Mouse (Mus musculus): Measurements from ENCODE around the gene Thsd7b. TPM values are rescaled to one million over a fixed set of nuclear protein-coding genes. Genes with fewer than 3 reads are reported as not detected.
"Not testable (repeated sequence)": the region's sequence is repeated elsewhere in the genome, so short reads cannot be mapped to it uniquely, and the experiment has no call there.

Thsd7b gene
- polyA plus RNA-seq, 1 experiment, result not detected

DNA sequence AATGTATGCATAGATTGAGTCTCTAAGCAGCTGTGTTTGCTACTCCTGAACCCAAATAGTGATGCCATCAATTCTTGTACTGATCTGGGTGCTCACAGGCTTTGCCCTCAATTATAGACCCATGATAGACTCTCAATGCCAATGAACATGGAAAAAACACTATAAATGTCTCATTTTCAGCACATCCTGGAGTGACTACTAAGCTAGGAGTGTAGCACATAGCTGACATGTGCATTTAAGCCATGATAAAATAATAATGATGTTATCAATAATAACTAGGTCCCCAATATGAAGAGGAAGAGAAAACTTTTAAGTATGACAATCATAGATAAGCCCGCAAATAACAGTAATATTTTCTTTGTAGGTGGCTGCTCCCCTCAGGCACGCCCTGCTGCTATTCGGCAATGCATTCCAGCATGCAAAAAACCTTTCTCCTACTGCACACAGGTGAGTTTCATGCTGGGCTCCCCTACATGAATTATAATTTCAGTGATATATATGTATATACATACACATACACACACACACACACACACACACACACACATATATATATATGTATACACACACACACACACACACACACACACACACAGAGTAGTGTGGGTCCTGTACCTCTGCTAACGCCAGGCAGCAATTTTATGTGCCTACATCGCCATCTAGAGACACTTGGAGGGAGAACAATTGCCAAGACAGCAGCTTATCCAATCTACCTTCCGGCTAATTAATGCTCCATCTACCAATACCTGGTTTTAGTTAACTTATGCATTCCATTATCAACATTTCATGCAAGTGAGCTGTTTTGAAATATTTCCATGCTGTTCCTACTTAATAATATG, 919.3 kb downstream of the Thsd7b start:
- TF ChIP-seq CTCF (IDR thresholded peaks at IDR 0.05; ENCODE audit: borderline replicate concordance, insufficient read depth, low read length) (no peak), POLR2A (IDR thresholded peaks at IDR 0.05; ENCODE audit: low read depth, low read length) (no peak)
- H3K4me1 ChIP-seq (ENCODE audit: control insufficient read depth, insufficient read depth, low read length), result no peaks in the 10 kb centered on the region
- H3K4me3 ChIP-seq (ENCODE audit: insufficient read depth, low read length), result no peak overlapping the region

GRCm38 (mm10) chr1:130217404-130217803, 944.3 kb downstream of the Thsd7b start:
- peaks cover 5% of the 10 kb centered on the region for H3K4me1 ChIP-seq (ENCODE audit: control insufficient read depth, insufficient read depth, low read length)
- H3K27ac ChIP-seq (ENCODE audit: insufficient read depth, low read length), result no peak overlapping the region
- TF ChIP-seq POLR2A (IDR thresholded peaks at IDR 0.05; ENCODE audit: low read depth, low read length), result no peak
- TF ChIP-seq CTCF (IDR thresholded peaks at IDR 0.05; ENCODE audit: borderline replicate concordance, insufficient read depth, low read length), result no peak
- H3K4me3 ChIP-seq (ENCODE audit: insufficient read depth, low read length), result no peak overlapping the region

More for the DNA sequence above, 919.3 kb downstream of the Thsd7b start:
- no peak overlapping the region for H3K27ac ChIP-seq (ENCODE audit: insufficient read depth, low read length)

GRCm38 (mm10) chr1:130222904-130223303, 949.8 kb downstream of the Thsd7b start:
- H3K4me3 ChIP-seq (ENCODE audit: insufficient read depth, low read length), result no peak overlapping the region
- TF ChIP-seq CTCF (IDR thresholded peaks at IDR 0.05; ENCODE audit: borderline replicate concordance, insufficient read depth, low read length) (no peak), POLR2A (IDR thresholded peaks at IDR 0.05; ENCODE audit: low read depth, low read length) (no peak)
- no peak overlapping the region for H3K27ac ChIP-seq (ENCODE audit: insufficient read depth, low read length)
- peaks cover 4% of the 10 kb centered on the region for H3K4me1 ChIP-seq (ENCODE audit: control insufficient read depth, insufficient read depth, low read length)

DNA sequence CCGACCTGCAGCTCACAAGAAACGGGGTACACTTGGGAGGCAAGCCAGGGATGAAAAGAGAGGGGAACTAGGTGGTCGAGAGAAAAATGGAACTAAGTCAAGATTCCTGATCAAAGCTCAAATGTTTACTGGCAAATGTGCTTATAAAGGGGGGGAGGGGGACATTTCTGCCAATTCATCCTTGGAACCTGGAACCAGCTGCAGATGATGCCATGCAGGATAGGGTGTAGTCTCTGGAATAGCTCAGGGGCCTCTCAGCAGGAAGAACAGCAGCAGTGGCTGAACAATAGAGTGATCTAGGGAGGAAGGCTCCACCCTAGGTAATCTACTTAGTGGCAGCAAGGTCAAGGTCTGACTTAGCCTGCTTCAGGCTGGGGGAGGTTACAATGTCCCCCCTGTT, 972.5 kb downstream of the Thsd7b start:
- Histone ChIP-seq H3K27ac (ENCODE audit: insufficient read depth, low read length) (no peak overlapping the region), H3K4me1 (ENCODE audit: control insufficient read depth, insufficient read depth, low read length) (no peaks in the 10 kb centered on the region), H3K4me3 (ENCODE audit: insufficient read depth, low read length) (no peak overlapping the region)
- TF ChIP-seq CTCF (IDR thresholded peaks at IDR 0.05; ENCODE audit: borderline replicate concordance, insufficient read depth, low read length) (no peak), POLR2A (IDR thresholded peaks at IDR 0.05; ENCODE audit: low read depth, low read length) (no peak)

- not testable (repeated sequence) for H3K4me3 ChIP-seq (ENCODE audit: insufficient read depth, low read length); H3K27ac ChIP-seq (ENCODE audit: insufficient read depth, low read length); H3K4me1 ChIP-seq (ENCODE audit: control insufficient read depth, insufficient read depth, low read length)
Measured at GRCm38 (mm10) chr1:130246264-130246663, 973.2 kb downstream of the Thsd7b start.

DNA sequence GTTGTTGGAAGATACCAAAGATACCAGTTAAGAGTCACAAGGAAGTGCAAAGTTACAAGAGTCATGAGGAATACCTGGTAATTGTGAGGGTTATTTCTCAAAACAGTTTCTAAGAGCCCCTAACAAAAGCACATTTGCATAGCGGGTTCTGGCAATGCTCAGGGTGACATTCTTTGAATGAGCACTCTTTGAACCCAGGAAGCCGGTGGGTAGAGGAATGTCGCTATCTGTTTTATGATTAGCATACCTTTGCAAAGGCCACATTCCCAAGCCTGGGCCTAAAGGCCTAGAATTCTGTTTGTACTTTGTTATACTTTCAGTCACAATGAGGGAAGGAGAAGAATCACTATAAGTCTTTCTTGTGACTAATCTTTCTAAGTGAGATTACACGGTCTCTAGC, 973.8 kb downstream of the Thsd7b start:
- not testable (repeated sequence) for H3K4me1 ChIP-seq (ENCODE audit: control insufficient read depth, insufficient read depth, low read length); H3K4me3 ChIP-seq (ENCODE audit: insufficient read depth, low read length); H3K27ac ChIP-seq (ENCODE audit: insufficient read depth, low read length)

DNA sequence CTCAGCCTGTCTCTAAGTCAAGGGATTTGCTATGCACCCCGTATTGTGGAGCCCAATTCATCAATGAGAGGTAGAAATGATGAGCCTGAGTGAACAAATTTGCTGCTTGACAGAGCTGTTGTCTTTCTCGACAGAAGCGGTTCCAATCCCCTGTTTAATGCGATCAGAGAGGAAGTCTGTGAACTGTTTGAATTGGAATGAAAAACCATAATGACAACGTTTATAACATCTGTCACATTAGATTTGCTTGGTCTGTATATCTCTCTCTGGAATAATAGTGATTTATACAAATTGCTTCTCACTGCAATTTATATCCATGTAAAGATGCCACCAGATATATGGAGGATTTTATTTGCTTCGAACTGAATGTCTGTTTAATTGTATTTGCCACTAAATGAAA, 988.9 kb downstream of the Thsd7b start:
- no peak overlapping the region for H3K4me3 ChIP-seq (ENCODE audit: insufficient read depth, low read length)
- no peak overlapping the region for H3K27ac ChIP-seq (ENCODE audit: insufficient read depth, low read length)
- no peaks in the 10 kb centered on the region for H3K4me1 ChIP-seq (ENCODE audit: control insufficient read depth, insufficient read depth, low read length)
- no peak for TF ChIP-seq CTCF (IDR thresholded peaks at IDR 0.05; ENCODE audit: borderline replicate concordance, insufficient read depth, low read length)
- no peak for TF ChIP-seq POLR2A (IDR thresholded peaks at IDR 0.05; ENCODE audit: low read depth, low read length)

Measured in embryonic fibroblast, embryonic 13.5 days (primary cell).